Mouse (Mus musculus) gastrocnemius, adult 2 months (tissue): ENCODE data around the gene Gpd1. TPM values are rescaled to one million over a fixed set of nuclear protein-coding genes. Genes with fewer than 3 reads are reported as not detected.
A peak's percentile ranks its signal among the peaks of the same experiment; 100 is the strongest.
"Not testable (repeated sequence)": the region's sequence is repeated elsewhere in the genome, so short reads cannot be mapped to it uniquely, and the experiment has no call there.

Source experiments
- DNase-seq: peaks from one replicate; pipeline ENCODE4 v3.0.0; 2022
- H3K27ac ChIP-seq: fragments of 200-600 bp; 2 replicates; pipeline ENCODE4 v1.8.1; 2022; ENCODE audit warnings: mild to moderate bottlenecking
- H3K4me3 ChIP-seq: fragments of 200-600 bp; 2 replicates; pipeline ENCODE4 v1.8.1; 2022; ENCODE audit warnings: mild to moderate bottlenecking, moderate library complexity
- CTCF ChIP-seq: fragments of 200-600 bp; IDR thresholded peaks from 2 replicates; pipeline ENCODE4 v1.8.1; 2022; ENCODE audit warnings: antibody characterized with exemption, mild to moderate bottlenecking, moderate library complexity
- intact Hi-C: fragments of 180-260 bp; cut with DNase I; formaldehyde crosslinking; loops from one replicate; pipeline ENCODE4 v1.15.1; 2025
- total RNA-seq, 2 experiments: library from RNA; stranded (reverse); gene quantifications; 2 replicates each; pipeline ENCODE4 v1.2.3; 2021

The Gpd1 gene
- total RNA-seq, 2 experiments from 2014 or later: 381 to 575 TPM

DNA sequence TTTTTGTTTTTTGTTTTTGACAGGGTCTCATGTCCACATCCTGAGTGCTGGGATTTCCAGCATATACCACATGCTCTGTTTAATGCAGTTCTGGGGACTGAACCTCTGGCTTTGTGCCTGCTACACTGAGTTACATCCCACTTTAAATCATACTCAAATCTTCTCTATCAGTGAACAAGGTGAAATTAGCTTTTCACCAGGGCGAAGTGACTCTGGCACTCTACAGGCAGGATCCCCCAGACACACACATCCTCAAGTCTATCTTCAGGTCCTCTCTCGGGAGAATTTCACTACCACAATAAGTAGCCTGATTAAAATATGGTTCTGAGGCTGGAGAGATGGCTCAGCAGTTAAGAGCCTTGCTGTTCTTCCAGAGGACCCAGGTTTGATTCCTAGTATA is 9.2 kb downstream of the Gpd1 start:
- no peak for TF ChIP-seq CTCF
- Histone ChIP-seq H3K27ac (peak overlapping the region; percentile 96), H3K4me3 (peak overlapping the region; percentile 98)
- DNase-seq: no peak
- intact Hi-C loops: loop anchor here (5.0 kb wide), 1 partner anchor 176 kb away; no protein-coding TSS in a partner anchor

DNA sequence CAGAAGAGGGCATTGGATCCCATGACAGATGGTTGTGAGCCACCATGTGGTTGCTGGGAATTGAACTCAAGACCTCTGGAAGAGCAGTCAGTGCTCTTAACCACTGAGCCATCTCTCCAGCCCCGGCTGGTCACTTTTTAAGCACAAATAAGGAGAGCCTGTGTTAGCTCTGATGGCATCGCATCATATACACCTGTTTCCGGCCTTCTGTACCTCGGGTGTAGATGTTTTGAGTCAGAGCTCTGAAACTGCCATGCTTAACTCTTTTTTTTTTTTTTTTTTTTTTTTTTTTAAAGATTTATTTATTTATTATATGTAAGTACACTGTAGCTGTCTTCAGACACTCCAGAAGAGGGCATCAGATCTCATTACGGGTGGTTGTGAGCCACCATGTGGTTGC is 9.7 kb downstream of the Gpd1 start:
- Histone ChIP-seq H3K27ac (peak overlapping the region; percentile 96; the same call in 1 of the 2 replicates), H3K4me3 (peak overlapping the region; percentile 98)
- intact Hi-C loops: loop anchor here (5.0 kb wide), 1 partner anchor 175 kb away; no protein-coding TSS in a partner anchor
- DNase-seq: not testable (repeated sequence)

DNA sequence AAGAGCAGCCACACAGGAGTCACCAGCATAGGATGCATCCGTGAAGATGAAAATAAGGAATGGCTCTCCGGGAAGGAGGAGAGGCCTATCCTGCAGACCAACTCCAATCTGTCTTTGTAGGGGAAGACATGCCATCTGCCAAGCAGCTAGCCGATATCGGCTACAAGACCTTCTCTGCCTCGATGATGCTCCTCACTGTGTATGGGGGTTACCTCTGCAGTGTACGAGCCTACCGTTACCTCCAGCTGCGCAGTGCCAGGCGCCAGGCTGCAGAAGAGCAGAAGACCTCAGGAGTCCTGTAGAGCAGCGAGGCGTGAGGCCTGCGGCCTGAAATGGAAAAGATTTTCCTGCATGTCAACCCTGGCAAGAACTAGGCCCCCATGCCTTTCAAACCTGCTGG is 10.2 kb downstream of the Gpd1 start:
- intact Hi-C loops: loop anchor here (5.0 kb wide), 1 partner anchor 175 kb away; no protein-coding TSS in a partner anchor
- DNase-seq: no peak
- peak overlapping the region; percentile 15; the same call in 1 of the 2 replicates for H3K4me3 ChIP-seq
- TF ChIP-seq CTCF: no peak
- no peak overlapping the region for H3K27ac ChIP-seq

DNA sequence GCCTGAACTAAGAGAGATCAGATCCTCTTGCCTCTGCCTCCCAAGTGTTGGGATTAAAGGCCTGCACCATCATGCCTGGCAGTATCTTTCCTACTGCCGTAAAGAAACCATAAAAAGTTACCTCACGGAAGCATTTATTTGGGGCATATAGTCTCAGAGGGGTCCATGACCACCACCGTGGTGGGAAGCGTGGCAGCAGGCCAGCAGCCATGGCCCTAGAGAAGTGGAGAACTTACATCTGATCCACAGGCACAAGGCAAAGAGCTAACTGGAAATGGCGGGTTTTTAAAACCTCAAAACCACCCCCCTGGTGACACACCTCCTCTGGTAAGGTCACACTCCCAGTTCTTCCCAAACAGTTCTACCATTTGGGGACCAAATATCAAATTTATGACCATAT is 10.9 kb downstream of the Gpd1 start:
- TF ChIP-seq CTCF: no peak
- H3K27ac ChIP-seq: no peak overlapping the region
- intact Hi-C loops: loop anchor here (5.0 kb wide), 1 partner anchor 174 kb away; no protein-coding TSS in a partner anchor
- DNase-seq: peak; percentile 39
- H3K4me3 ChIP-seq: no peak overlapping the region

DNA sequence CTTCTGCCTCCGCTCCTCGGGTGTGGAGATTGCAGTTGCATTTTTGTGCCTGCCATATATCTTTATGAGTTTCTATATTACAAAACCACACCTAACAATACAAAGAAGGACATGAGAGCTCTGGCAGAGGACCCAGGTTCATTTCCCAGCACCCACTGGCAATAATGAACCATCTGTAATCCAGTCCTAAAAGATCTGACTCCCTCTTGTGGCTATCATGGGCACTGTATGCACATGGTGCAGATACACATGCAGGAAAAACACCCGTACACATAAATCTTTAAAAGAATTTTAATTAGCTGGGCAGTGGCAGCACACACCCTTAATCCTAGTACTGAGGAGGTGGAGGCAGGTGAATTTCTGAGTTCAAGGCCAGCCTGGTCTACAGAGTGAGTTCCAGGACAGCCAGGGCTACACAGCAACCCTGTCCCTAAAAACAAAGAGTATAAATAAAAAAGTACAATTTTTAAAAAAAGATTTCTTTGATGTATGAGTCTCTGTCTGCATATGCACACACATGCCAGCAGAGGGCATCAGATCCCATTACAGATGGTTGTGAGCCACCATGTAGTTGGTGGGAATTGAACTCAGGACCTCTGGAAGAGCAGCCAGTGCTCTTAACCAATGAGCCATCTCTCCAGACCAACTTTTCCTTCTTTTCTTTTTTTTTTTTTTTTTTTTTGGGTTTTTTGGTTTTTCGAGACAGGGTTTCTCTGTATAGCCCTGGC is 11.9 kb downstream of the Gpd1 start:
- no peak for TF ChIP-seq CTCF
- Histone ChIP-seq H3K4me3 (no peak overlapping the region), H3K27ac (no peak overlapping the region)
- intact Hi-C loops: loop anchor here (5.0 kb wide), 1 partner anchor 173 kb away; no protein-coding TSS in a partner anchor
- no peak for DNase-seq

- intact Hi-C loops: no loop called here
- DNase-seq: no peak
- no peak overlapping the region for H3K27ac ChIP-seq
- no peak for TF ChIP-seq CTCF
- no peak overlapping the region for H3K4me3 ChIP-seq
These were observed 13.9 kb downstream of the Gpd1 start for GRCm38 (mm10) chr15:99731167-99731566.

- DNase-seq: no peak
- intact Hi-C loops: no loop called here
- H3K4me3 ChIP-seq: no peak overlapping the region
- H3K27ac ChIP-seq: no peak overlapping the region
- no peak for TF ChIP-seq CTCF
These were observed 14.4 kb downstream of the Gpd1 start for GRCm38 (mm10) chr15:99731678-99732077.

GRCm38 (mm10) chr15:99733186-99733585 is 15.9 kb downstream of the Gpd1 start:
- H3K27ac ChIP-seq: no peak overlapping the region
- DNase-seq: no peak
- TF ChIP-seq CTCF: no peak
- intact Hi-C loops: no loop called here
- H3K4me3 ChIP-seq: no peak overlapping the region

DNA sequence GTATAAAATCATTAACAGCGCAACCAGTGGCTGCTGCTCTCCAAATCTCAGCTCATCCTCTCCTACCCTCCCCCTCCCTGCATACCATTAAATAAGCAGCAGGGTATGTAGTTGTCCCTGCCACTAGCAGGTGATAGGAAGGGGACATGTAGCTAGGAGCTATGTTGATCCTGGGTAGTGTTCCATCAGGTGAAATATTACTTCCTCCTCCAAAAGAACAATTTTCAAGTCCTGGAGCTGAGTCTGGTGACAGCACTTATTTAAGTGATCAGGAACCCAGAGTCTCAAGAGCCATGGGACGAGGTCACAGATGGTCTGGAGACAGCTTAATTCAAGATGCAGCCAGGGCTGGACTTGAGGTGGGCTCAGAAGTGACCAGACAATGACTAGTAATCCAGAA is 18.3 kb downstream of the Gpd1 start:
- peak; percentile 98 for DNase-seq
- intact Hi-C loops: no loop called here
- peak overlapping the region; percentile 0; the same call in 1 of the 2 replicates for H3K27ac ChIP-seq
- no peak overlapping the region for H3K4me3 ChIP-seq
- TF ChIP-seq CTCF: no peak

GRCm38 (mm10) chr15:99736675-99737074 is 19.4 kb downstream of the Gpd1 start:
- TF ChIP-seq CTCF: no peak
- Histone ChIP-seq H3K27ac (no peak overlapping the region), H3K4me3 (no peak overlapping the region)
- no peak for DNase-seq
- intact Hi-C loops: no loop called here

- Histone ChIP-seq H3K4me3 (no peak overlapping the region), H3K27ac (no peak overlapping the region)
- intact Hi-C loops: no loop called here
- peak; percentile 35 for DNase-seq
- no peak for TF ChIP-seq CTCF
These were observed 22.9 kb downstream of the Gpd1 start for GRCm38 (mm10) chr15:99740229-99740628.

DNA sequence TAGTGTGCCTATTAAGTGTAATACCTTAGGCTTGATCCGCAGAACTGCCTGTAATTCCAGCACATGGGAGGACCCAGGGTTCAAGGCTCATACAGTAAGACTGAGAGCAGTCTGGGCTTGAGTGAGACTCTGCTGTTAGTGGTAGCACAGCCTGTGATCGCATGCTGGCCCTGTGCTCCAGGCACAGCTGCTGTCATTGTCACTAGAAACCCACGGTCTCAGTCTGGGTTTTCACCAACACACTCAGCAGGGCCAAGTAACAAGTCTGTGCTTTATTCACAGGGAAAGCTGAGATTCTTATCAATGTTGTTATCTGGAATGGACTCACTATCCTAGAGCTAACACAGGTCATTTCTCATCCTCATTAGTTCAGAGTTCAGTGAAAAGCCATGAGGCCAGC is 36.9 kb downstream of the Gpd1 start:
- DNase-seq: no peak
- no peak for TF ChIP-seq CTCF
- intact Hi-C loops: no loop called here
- Histone ChIP-seq H3K4me3 (no peak overlapping the region), H3K27ac (no peak overlapping the region)

DNA sequence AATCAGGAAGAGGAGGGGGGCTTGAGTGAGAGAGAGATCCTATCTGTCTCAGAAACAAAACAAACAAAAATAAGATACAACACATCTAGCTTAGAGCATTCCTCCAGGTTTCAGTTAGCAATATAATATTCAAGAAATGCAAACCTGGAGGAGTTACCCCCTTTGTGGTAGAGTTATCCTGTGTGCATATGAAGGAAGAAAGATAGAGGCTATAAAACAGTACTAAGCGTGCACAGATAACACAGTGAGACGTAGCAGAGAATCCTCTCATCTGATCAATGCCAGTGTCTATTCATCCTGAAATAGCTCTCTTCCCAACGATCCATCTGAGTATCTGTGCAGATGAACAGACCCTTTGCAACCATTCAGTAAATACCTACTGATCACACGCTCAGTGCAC is 50.2 kb downstream of the Gpd1 start:
- DNase-seq: no peak
- no peak overlapping the region for H3K27ac ChIP-seq

GRCm38 (mm10) chr15:99768761-99769160 is 51.4 kb downstream of the Gpd1 start:
- Histone ChIP-seq H3K27ac (no peak overlapping the region), H3K4me3 (no peak overlapping the region)
- intact Hi-C loops: no loop called here
- no peak for TF ChIP-seq CTCF
- DNase-seq: no peak

More for the DNA sequence above, 50.2 kb downstream of the Gpd1 start:
- intact Hi-C loops: no loop called here
- TF ChIP-seq CTCF: no peak
- no peak overlapping the region for H3K4me3 ChIP-seq
